Mouse (Mus musculus): Measurements from ENCODE around the gene Dab1.

Dab1 gene

DNA sequence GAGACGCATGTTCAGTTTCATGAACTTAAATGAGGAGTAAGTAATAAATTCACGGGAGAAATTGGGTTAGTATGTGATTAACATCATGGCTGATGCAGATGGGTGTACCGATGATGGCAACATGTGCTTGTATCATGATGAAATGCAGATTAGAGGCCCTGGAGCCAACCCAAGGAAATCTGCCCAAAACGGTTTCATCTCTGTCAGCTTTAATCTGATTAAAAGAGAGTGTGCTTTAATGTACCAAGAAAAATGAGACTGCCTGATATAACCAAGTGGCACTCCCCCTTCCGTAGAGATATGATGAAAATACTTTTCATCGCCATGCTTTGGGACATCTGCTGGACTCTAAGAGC is 494.8 kb downstream of the Dab1 start:
- DNase-seq, result no peak

DNA sequence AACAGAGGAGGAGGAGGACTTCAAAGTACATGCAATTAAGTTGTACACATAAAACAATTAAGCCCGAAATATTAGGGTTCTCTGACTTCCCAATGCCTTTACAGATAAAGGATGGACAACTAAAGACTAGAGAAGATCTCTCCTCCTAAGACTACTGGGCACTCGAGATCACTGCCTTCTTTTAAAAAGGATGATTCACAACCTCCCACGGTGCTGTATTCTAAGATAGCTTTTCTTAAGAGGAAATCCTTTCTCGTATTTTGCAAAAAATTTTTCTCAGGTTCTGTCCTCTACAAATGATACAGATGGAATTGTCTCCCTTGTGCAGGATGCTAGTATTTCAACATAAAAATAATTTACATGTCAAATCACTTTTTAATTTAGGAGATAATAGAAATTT is 500.9 kb downstream of the Dab1 start:
- no peak for DNase-seq

DNA sequence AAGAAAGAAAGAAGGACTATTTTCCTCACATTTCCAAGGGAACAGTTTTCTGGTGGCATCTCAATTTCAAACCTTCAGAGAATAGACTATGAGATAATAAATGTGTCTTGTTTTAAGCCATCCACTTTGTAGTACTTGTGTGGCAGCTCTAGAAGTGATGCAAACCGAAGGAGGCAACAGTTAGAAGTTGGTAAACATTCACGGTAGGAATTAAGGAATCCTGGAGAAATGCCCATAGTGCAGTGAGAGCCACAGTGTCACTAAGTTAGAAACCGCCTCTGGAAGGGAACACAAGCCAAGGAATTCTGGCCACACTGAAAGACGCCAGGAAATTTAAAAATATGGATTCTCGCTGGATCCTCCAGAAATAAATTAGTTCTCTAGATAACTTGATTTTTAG is 502.8 kb downstream of the Dab1 start:
- DNase-seq, result no peak

DNA sequence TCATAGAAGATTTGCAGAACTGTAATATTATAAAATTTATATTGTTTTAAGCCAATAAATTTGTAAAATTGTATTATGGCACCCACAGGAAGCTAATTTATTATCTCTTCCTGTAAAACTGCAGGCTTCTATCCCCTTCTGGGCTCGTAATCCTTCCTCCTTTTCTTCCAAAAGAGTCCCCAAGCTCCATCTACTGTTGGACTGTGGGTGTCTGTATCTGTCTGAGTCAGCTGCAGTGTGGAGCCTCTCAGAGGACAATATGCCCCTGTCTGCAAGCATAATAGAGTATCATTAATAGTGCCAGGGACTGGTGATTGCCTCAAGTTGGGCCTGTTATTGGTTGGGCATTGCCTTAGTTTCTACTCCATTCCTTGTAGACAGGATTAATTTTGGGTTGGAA is 503.2 kb downstream of the Dab1 start:
- DNase-seq, result no peak

DNA sequence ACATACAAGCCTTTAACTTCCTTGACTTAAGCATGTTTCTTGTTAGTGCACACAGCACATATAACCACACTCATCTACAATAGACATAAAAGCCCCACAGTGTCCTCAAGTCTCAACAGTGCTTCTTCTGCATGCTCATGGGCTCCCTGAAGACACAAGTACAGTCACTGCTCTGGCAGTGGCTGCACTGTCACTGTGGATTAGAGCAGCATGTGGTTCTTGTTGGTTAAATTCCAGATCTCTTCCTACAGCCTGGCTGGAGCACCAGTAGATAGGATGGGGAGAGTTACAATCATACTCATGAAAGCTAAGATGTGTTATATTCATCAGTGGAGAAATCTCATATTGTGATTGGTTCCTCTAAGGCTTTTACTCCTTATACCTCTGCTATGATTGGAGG is 534.5 kb downstream of the Dab1 start:
- DNase-seq, result no peak

DNA sequence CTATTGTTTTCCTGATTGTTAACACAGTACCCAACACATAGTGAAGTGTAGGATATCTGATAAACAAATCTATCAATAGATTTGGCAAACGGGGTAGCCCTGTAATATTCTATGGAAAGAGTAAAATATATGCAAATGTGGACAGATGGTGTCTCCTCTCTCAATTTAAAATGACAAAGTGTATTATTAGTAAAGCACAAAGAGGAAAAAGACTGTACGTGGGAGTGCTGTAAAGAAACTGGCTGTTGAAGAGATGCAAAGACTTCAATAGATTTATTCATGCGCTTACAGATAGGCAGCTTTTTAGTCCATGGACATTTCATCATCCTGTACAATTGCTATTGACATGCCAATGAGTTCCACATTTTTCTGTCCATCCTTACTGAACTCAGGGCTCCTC is 558.9 kb downstream of the Dab1 start:
- no peak for DNase-seq

DNA sequence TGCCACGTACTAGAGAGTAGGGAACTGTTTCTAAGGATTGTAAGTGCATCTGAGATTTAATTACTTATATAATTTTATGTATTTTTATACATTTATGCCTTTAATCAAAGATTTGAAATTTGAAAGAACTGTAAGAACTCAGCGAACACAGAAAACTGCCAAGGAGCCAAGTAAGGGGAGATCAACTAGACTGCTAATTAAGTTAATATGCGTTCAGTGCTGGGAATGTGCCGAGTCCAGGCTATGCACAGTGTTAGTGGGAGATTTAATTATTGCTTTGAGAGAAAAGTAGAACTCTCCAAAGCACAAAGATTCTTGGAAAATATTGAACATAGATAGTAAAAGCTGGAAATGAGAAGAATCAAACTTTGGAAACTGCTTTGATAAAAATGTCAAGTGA is 567.2 kb downstream of the Dab1 start:
- DNase-seq, result no peak

DNA sequence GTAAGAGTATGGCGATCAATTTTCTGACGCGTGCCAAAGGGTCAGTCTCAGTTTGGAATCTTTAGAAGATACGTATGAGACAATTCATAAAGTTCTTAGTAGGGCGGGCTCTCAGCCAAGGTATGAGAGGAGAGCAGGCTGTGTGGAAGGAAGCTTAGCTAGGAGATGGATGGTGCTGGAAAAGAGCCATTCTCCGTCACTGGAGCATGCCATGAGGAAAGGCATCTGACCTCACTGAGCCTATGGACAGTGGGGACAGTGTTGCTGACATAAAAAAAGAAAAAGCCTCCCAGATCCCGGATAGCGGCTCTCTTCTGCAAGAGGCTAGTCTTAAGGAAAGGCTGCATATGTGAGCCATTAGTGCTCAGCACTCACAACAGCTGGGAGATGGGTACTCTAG is 579.5 kb downstream of the Dab1 start:
- DNase-seq, result no peak

DNA sequence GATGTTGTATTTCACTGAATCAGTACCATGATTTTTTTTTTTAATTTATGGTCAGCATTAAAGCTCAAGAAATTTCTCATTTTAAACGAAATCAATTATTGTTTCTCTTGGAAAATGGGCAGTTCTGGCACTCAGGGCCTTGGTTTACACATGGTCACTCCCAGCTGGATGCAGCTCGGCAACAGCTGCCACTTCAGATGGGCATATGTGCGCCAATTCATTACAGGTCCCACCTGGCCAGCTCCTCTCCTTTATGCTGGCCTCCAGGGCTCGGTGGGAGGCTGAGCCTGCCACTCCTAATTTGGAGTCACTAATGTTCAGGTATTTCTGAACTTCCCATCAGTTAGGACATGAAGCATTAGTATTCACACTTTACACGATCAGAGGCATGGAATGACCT is 582.5 kb downstream of the Dab1 start:
- DNase-seq, result peak; percentile 18

DNA sequence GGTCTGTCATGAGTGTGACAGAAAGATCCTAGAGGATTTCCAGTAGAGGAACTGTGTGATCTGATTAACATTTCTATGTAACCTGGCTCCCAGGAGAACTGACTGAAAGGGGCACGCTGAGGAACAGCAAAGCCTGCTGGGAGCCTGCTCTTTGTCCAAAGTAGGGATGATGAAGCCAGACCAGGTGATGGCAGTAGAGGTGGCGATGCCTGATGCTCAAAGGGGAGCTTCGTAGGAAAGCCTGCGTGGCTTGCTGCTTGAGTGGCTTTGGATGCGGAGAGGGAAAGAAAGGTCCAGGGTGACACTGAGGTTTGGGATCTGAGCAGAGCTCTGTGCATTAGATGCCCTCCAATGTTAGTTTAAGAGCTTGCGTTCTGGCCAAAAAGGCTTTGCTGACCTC is 584.9 kb downstream of the Dab1 start:
- DNase-seq, result peak; percentile 23

DNA sequence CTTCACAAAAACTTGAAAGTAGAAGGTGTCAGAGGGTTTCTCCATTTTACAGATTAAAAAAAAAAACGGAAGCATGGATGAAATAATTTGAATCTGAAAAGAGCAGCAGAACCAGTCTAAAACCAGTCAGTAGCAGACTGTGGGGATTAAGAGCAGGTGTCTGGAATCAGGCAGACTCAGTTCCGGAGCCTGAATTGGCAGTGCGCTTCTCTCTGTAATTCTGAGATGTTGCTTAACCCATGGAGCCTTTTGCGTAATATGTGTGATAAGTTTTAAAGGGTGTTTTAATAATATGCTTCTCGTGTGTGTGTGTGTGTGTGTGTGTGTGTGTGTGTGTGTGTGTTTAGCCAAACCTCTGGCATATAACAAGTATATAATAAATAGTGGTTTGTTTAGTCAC is 587.5 kb downstream of the Dab1 start:
- no peak for DNase-seq

DNA sequence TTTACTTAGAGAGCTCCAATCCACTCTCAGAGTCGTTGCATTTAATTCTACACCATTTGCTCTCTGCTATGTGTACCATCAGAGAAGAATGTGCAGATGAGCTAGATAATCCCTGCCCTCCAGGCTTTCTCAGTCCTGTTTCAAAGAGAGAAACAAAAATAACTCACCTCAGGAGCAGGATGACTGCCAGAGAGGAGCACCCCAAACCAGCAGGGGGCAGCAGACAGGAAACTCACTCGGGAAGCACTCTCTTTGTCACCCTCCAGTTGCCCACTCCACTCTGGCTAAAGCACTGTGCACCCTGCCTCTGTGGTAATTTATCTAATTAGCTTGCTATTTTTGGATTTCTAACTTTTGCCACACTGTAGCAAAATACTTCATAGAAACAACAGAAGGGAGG is 589.9 kb downstream of the Dab1 start:
- DNase-seq, result no peak

DNA sequence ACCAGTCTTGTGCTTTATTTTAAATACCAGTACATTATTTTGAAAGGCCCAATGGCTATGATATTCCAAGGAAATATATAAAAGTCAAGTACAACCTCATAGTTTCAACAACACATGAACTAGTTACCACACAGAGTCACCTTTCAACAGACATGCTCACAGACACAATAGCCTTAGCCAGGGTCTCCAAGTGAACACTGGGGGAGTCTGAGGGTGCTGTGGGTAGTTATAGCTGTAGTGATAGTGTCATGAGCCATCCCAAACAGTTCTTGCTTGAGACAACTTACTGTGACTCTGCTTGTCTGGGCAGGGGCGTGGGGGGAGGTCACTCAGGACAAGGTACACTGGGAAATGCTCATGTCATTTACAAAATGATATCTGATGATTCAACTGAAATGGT is 591.6 kb downstream of the Dab1 start:
- DNase-seq, result no peak

DNA sequence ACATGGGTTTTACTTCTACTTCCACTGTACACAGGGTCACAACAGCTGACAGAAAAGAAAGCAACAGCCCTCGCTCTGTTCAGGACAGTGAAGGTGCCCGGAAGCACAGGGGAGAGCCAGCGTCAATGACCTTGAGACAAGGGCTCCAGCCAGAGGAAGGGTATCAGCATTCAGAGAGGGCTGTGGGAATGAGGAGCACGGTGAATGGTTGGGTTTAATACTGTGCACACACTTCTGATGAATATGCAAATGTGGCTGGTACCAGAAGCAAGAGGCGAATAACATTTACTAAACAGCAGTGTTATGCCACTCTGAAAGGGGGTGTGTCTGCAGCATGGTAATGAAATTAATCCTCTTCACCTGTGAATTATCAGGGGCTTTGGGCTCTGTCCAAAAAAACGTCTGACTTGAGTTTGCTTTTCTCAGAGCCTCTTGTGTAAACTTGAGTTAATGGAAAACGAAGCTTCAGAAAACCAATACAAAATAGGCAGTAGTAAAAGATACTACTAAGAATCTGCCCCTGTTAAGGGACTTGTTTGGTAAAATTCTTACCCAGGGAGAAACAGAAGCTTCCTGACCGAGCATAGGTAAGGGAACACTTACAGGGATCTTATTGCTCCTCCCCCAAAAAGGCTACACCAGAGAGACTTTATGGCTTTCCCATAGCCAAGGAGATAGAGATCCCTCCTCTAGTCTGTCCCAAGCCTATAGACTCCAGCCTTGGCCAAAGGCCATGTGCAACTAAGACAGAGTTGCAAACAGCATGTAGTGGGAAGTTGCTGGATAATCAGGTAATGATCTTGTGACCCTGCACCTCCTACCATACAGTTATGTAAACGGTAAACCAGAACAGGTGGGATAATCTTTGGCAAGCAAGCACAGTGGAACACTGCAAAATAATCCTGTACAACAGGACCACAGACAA is 592.6 kb downstream of the Dab1 start:
- DNase-seq, result no peak

DNA sequence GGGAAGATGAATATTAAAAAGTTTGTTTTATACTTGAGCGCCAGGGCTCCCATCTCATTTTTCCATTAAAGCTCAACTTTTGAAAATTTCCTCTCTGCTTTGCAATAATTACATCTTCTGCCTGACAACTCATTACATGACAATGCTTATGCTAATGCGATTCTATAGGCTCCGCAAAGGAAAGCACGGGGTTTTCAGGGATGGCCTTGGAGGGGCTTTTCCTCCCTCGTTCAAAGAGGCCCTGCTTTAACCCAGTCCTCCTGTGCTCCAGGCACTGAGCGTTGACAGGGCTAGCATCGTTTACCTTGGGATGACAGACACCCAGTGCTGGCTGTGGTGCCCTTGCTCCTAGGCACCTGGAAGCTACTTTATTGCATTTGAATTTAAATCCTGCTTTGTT is 595.6 kb downstream of the Dab1 start:
- no peak for DNase-seq

DNA sequence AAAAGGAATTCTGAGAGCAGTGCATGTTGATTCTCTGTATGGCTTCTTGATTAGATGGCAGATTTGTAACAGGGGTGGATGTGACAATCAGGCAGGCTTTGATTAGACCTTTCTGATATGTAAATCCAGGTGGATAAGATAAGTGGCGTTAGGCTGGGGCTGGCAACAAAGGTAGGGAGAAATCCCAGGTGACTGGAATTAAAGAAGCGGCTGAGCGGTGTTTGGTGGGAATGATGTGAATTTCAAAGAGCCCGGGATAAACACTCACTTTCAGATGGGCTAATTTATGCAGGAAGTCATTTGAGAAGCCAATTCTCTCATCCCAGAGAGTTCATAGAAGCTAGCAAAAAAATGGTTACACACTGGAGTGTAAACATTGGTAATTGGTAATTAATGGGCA is 598.2 kb downstream of the Dab1 start:
- DNase-seq, result no peak

DNA sequence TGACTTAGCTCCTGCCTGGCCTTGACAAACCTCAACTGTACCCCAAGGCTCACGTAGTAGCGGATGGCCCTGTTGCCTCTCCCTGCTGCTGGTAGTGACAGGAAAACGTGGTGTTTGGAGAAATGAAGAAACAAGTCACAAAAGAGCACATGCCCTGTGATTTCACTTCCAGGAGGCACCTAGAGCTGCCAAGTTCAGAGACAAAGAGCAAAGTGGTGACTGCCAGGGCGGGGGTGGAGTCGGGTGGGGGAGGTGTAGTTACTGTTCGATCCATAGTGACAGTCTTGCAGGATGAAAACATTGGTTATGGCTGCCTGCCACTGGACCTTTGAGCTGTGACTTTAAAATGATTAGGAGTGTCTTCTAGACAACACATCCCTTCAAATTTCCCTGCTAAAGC is 599.6 kb downstream of the Dab1 start:
- DNase-seq, result no peak

DNA sequence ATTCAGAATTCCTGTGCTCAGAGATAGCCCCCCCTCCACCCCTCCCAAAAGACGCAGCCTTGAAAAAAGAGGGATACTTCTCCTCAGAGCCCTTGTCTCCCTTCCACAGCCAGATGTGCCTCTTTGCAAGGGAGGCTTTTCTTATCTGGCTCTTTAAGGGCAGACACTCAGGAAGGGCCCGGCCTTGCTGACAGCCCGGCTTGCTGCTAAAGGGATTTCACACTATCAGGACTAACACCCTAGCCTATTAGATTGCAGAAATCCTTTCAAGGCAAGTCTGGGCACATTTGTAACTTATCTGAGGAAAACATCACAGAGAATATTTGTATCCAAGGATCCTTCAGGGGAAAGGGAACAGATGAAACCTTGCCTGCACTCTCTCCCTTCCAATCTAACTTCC is 600.9 kb downstream of the Dab1 start:
- no peak for DNase-seq

DNA sequence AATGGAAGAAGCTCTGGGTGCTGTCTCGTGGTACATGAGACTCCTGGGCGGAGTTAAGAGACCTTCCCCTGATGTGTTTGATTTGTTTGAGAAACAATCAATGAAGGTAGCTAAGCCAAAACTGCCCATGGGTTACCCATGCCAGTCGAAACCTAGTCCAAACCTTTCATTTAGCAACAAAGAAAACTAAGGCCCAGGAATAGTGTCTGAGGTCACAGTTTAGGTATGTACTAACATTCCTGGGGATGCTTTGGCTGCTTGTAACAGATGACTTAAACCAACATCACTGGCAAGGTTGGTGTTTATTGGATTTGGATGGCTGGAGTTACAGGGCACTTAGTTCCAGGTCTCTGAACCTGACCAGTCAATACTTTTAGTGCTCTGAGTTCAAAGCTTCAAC is 610.1 kb downstream of the Dab1 start:
- DNase-seq, result no peak

DNA sequence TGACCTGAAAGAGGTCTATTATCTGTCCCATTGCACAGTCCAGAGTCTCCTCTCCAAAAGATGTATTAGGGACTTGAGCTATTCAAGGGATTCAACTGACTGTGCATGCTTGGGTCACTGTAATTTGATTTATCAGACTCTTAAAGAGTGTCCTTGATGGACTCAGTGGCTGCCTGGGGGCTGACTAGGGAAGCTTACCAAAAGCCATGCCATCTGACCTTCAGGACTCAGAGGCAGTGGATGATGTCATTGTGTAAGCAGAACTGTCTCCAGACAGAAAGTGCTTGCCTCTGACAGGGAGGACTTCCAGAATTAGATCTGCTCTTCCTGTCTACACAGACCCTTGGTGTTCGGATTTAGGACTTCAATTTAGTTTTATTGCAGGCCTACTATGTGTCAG is 627.3 kb downstream of the Dab1 start:
- no peak for DNase-seq

DNA sequence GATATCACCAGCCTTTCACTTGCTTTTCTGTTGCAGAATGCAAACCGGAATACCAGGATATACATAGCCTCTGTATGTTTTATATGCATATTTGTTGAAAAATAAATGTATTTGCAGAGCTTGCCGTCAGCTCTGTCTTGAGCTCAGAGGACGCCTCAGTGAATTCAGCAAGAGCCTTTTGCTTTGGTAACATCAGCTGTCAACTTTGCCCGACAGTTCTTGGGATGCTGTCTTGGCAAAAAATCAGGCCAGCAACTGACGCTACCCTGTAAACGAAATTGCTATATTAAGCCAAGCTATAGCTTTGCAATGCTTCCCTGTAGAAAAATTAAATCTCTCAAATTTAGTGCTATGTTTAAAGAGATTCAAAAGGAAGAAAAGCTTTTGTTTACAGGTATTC is 630.3 kb downstream of the Dab1 start:
- no peak for DNase-seq

DNA sequence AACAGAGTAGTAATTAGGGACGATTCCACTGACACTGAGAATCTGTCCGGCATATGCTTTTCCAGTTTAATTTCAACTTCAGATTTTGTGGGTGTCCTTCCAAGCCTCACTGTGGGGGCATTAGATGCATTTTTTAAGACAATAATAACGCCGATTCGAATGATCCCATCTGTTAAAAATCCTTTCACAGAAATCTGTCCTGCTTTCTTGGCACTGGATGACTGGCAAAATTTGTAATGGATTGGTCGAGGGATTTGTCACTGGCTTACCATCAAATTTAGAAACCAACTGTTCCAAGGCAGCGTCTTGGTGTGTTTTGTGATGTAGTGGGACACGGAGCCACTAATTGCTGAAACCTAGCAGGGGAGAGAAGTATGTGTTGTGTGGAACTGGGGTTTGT is 638.6 kb downstream of the Dab1 start:
- DNase-seq, result no peak

DNA sequence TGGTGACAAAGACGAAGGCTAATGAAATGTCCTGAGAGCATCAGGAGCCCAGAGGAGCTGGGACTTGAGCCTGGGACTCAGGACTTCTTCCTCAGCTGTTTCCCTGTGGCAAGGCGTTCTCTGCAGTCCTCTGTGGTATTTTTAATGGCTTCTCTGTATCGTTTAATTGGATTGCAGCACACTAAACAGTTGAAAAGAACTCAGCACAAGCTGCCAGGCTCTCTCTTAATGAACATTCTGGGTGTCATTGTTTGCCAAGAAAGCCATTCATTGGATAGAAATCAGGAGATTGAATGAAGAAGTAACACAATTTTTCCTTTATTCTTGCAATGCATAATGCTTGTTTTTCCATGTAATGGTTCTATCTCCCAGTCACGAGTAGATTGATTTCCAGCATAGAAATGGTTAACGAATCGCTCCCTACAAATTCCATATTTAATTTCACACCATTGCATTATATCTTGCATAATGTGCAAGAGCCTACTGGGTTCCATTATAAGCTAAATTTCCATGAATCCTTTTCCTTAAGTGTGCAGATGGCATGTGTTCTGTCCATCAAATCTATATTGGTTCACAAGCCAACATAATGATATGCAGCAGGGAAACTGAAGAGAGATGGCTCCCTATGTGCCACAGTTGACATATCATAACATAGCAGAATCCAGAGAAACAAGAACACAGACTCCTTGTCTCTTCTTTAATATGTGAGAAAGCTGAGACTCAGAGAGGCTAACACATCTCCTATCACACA is 650.4 kb downstream of the Dab1 start:
- no peak for DNase-seq

DNA sequence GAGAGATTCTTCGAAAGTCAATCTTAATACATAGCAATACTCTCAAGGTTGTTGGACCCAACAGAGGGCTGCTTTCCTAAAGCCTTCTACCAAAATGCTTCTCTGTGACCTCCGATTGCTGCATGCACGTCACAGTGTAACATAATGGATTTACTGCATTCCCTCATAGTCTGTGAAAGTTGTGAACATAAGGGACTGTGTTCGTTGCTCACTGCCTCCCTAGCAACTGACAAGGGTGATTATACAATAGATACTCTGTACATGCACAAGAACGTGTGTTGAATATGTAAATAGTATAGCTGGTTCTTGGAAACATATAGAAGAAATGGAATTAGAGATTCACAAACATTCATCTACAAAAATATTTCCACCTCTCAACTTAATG is 651.0 kb downstream of the Dab1 start:
- DNase-seq, result no peak

DNA sequence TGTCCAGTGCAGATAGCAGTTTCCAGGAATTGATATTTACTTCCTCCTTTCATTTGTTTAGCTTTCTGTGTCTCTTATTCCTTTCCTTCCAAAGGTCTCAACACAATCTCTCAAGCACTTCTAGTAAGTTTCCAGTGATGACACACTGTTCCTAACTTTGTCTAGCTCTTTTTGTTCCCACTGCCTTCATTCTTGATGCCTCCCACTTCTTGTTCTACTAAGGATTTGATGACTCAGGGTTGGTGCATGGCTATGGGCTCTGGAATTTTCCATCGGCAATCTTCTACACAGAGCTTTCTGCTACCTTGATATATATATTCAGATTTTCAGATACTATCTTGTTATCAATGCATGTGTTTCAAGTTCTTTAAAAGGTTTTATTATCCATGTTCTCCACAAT is 656.1 kb downstream of the Dab1 start:
- DNase-seq, result no peak

All from cerebellum, adult 8-10 months (tissue).